Mouse (Mus musculus): ENCODE measurements around the gene Hspa2. TPM values are rescaled to one million over a fixed set of nuclear protein-coding genes. Genes with fewer than 3 reads are reported as not detected.

Hspa2 gene
- 5.1 TPM for polyA plus RNA-seq (2014; fragmentation: Illumina TruSeq; extraction: RNeasy Lipid Tissue Mini Kit (QIAGEN cat#74804); ENCODE audit: low read depth, low replicate concordance)

DNA sequence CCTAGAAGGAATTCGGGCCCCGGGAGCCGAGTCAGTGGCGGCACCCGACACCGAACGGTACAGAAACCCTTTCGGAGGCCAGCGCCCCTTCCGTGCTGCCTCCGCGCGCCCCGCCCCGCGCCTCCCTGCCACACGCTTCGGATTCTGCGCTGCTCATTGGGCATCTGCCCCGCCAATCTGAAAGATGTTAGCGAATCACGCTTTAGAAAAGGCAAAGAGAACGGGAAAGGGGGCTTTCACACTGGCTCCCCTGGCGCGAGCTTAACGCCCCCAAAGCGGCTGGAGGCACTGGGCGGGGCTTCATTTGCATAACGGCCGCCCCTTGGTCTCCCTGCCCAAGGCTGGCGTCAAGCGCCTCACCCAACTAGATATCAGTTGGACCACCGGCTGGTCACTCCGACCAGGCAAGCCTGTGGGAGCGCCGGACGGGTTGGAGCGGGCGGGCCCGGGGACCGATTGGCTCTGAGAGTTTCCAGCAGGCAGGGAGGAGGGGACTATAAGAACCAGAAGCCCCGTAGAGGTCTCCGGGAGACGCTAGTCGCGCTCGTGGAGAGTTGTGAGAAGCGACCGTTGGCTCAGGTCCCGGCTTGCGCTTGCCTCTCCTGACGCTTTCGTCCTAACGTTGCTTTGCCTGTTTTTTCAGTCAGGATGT lies at the start of gene Hspa2:
Gene Hspa2 (plus strand): TSS at position 291 of the 652 bp plus-strand sequence.

DNA sequence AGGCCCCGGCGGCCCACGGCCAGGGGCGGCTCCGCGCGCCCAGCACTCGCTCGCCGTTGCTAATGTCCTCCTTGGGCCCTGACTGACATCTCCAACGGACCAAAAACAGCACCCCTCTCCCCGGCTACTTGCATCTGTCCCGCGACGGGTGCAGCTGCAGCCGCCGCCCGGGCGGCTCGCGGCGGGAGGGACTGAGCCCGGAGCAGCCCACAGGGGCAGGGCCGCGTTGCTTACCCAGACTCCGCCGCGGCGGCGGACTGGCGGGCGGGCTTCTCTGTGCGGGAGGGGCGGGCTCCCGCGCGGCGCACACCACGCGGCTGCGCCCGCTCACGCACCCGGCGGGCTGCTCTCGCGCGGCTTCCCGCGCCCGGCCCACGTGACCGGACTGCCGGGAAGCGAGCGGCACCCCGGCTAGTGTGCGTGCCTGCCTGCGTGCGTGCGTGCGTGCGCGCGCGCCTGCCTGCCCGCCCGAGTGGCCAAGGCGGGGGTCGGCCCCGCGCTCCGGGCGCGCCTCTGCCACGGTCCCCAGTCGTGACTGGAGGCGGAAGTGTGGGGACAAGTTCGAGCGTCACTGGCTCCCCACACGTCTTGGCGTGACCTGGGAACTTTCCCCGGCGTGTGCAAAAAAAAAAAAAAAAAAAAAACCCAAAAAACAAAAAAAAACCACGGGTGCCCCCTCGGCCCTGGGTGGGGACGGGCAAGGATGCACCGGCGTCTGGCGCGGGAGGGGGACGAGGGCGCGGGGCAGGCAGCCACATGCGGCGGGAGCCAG lies 34.6 kb upstream of the Hspa2 start, which contains the start of gene Zbtb25:
Gene Zbtb25 (minus strand): TSS at position 397 of the 772 bp plus-strand sequence.

DNA sequence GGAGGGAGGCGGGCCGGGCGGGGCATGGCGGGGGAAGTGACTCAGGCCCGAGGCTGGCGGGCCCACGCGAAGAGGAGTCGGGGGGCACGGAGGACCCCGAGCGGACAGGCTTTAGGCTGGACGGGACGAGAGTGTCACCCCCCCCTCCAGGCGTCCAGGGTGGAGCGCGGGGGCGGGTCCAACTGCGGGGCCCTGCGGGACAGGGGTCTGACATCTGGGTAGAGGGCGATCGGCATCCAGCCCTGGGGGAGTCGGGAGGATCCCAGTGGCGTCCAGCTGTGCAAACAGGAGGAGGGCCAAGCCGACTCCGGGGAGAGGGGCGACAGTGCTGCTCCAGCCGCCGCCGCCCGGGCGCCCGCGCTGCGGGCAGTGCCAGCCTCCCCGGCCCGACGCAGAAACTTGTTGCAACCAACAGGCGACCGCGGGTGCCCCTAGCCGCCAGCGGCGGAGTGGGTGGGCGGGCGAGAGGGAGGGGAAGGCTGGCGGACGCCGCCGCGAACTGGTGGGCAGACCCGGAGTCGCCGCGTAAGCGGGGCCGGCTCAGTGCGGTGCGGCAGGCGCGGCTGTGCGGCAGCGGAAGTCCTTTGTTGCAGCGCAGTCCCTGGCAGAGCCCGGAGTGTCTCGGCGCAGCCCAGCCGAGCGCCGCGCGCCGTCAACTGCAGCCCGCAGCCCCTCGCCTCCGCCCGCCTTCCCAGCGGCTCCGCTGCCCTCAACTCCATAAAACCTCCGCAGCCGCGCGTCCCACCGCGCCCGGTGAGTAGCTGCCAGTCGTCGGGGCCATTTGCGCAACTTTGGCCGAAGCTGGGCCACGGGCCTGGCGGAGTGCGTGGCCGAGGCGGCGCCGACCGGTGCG lies 33.8 kb upstream of the Hspa2 start, which contains the start of gene Zbtb1:
Gene Zbtb1 (plus strand): TSS at position 289 of the 853 bp plus-strand sequence.

DNA sequence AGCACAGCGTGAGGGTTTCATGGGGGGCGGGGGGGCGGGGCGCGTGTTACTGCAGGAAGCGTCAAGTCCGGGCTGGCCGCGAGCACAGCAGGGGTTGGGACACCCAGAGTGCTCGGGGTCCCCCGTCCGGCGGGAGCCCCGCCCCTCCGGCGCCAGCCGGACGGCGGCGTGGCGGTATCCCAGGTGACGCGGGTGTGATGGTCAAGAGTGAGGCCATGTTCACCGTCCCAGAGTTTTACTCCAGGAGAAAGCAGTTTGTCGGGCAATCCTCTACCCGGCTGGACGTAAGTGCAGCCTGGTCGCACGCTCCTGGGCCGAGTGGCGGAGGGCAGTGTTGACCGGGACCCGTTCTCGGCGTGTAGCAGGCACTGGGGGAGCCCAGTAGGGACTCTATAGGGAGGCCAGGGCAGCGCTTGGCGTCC lies 13.5 kb downstream of the Hspa2 start, which contains the start of gene Ppp1r36:
Gene Ppp1r36 (plus strand): TSS at position 106 of the 422 bp plus-strand sequence.

Other genes with a start within 250 kb of the Hspa2 start
- gene Esr2, start 226.9 kb upstream of the Hspa2 start, polyA plus RNA-seq (2014; fragmentation: Illumina TruSeq; extraction: RNeasy Lipid Tissue Mini Kit (QIAGEN cat#74804); ENCODE audit: low read depth, low replicate concordance), result 0.12 TPM
- gene Tex21, start 157.4 kb upstream of the Hspa2 start, polyA plus RNA-seq (2014; fragmentation: Illumina TruSeq; extraction: RNeasy Lipid Tissue Mini Kit (QIAGEN cat#74804); ENCODE audit: low read depth, low replicate concordance), result not detected
- gene Mthfd1, start 148.9 kb upstream of the Hspa2 start, polyA plus RNA-seq (2014; fragmentation: Illumina TruSeq; extraction: RNeasy Lipid Tissue Mini Kit (QIAGEN cat#74804); ENCODE audit: low read depth, low replicate concordance), result 102 TPM
- 0.40 TPM for gene Akap5, start 79.3 kb upstream of the Hspa2 start, polyA plus RNA-seq (2014; fragmentation: Illumina TruSeq; extraction: RNeasy Lipid Tissue Mini Kit (QIAGEN cat#74804); ENCODE audit: low read depth, low replicate concordance)
- gene Zbtb25, start 34.6 kb upstream of the Hspa2 start, polyA plus RNA-seq (2014; fragmentation: Illumina TruSeq; extraction: RNeasy Lipid Tissue Mini Kit (QIAGEN cat#74804); ENCODE audit: low read depth, low replicate concordance), result 14.6 TPM
- gene Zbtb1, start 33.9 kb upstream of the Hspa2 start, polyA plus RNA-seq (2014; fragmentation: Illumina TruSeq; extraction: RNeasy Lipid Tissue Mini Kit (QIAGEN cat#74804); ENCODE audit: low read depth, low replicate concordance), result 8.0 TPM
- gene Ppp1r36, start 13.4 kb downstream of the Hspa2 start, polyA plus RNA-seq (2014; fragmentation: Illumina TruSeq; extraction: RNeasy Lipid Tissue Mini Kit (QIAGEN cat#74804); ENCODE audit: low read depth, low replicate concordance), result 0.49 TPM
- 8.4 TPM for gene Plekhg3, start 126.7 kb downstream of the Hspa2 start, polyA plus RNA-seq (2014; fragmentation: Illumina TruSeq; extraction: RNeasy Lipid Tissue Mini Kit (QIAGEN cat#74804); ENCODE audit: low read depth, low replicate concordance)

All from kidney, adult 10 weeks (tissue).